Mouse (Mus musculus) liver, embryonic 14.5 days (tissue): ENCODE results near the gene Eef1a2. TPM values are rescaled to one million over a fixed set of nuclear protein-coding genes. Genes with fewer than 3 reads are reported as not detected.

Experiments
- ATAC-seq: fragments of 200-750 bp; cut with Nextera tagmentation; 2 replicates; pipeline ENCODE4 v1.8.0; 2017; ENCODE audit warnings: moderate number of reproducible peaks, mild to moderate bottlenecking, moderate library complexity; ENCODE audit not compliant: insufficient read depth
- DNase-seq, 3 experiments: peaks; one replicate each; pipeline ENCODE4 v3.0.0-alpha.2; 2012 to 2013; ENCODE audit warnings: low read depth in 3 of 3, low spot score in 3 of 3
- H3K27ac ChIP-seq: fragments of 300-500 bp; sonication (generic); 2 replicates; pipeline ENCODE4 v1.5.1; 2014; ENCODE audit warnings: moderate library complexity, mild to moderate bottlenecking, control low read depth, inconsistent platforms
- H3K27me3 ChIP-seq: fragments of 300-500 bp; sonication (generic); 2 replicates; pipeline ENCODE4 v1.6.1; 2014; ENCODE audit warnings: mild to moderate bottlenecking, low read length, moderate library complexity; ENCODE audit not compliant: control insufficient read depth, insufficient read depth
- H3K36me3 ChIP-seq: fragments of 300-500 bp; sonication (generic); replicated peaks from 2 replicates; pipeline ENCODE4 v1.6.1; 2014; ENCODE audit warnings: low read depth; ENCODE audit not compliant: control insufficient read depth, insufficient read depth
- H3K4me1 ChIP-seq, 2 experiments: fragments of 200-500 bp in 1 of 2; fragments of 300-500 bp in 1 of 2; sonication (generic) in 1 of 2; replicated peaks; 2 replicates each; pipeline ENCODE4 v1.6.1; 2012 to 2014; ENCODE audit warnings: antibody characterized with exemption in 1 of 2, inconsistent platforms in 1 of 2, low read length in 1 of 2; ENCODE audit not compliant: control insufficient read depth in 2 of 2, insufficient read depth in 2 of 2
- H3K4me2 ChIP-seq: fragments of 300-500 bp; sonication (generic); 2 replicates; pipeline ENCODE4 v1.6.1; 2014; ENCODE audit warnings: low read depth, mild to moderate bottlenecking, control low read depth, moderate library complexity
- H3K4me3 ChIP-seq, 2 experiments: fragments of 200-500 bp in 1 of 2; fragments of 300-500 bp in 1 of 2; sonication (generic) in 1 of 2; 2 replicates each; pipeline ENCODE4 v1.5.1; 2012 to 2014; ENCODE audit warnings: low read depth in 2 of 2, low read length in 2 of 2, mild to moderate bottlenecking in 2 of 2, control low read depth in 1 of 2, inconsistent platforms in 1 of 2, moderate library complexity in 1 of 2; ENCODE audit not compliant: insufficient read depth in 1 of 2
- H3K9ac ChIP-seq: fragments of 300-500 bp; sonication (generic); replicated peaks from 2 replicates; pipeline ENCODE4 v1.6.1; 2014; ENCODE audit warnings: mild to moderate bottlenecking, control low read depth, moderate library complexity
- H3K9me3 ChIP-seq: fragments of 300-500 bp; sonication (generic); 2 replicates; pipeline ENCODE4 v1.6.1; 2016; ENCODE audit warnings: low read length, mixed read lengths; ENCODE audit not compliant: control insufficient read depth
- CTCF ChIP-seq: IDR thresholded peaks from 2 replicates; pipeline ENCODE4 v1.5.1; 2016; ENCODE audit warnings: antibody characterized with exemption, low read depth, control low read depth
- EP300 ChIP-seq: IDR thresholded peaks from 2 replicates; pipeline ENCODE4 v1.6.1; 2016; ENCODE audit warnings: antibody characterized with exemption, low read depth
- WGBS: fragments of 180-500 bp; shearing (Covaris S2); extraction: QIAGEN DNeasy Blood & Tissue Kit; methylation state at CpG from one replicate; pipeline ENCODE4 v1.1.7; 2014; ENCODE audit not compliant: insufficient replicate concordance; 5-methylcytosine and 5-hydroxymethylcytosine counted together
- polyA plus RNA-seq, 2 experiments: library from polyadenylated mRNA; depleted of rRNA in 1 of 2; stranded (reverse) in 1 of 2; unstranded in 1 of 2; fragments of >200 nt; fragmentation: Nextera tagmentation in 1 of 2; extraction: Ambion mirVana in 1 of 2; gene quantifications; 2 replicates each; pipeline versions ENCODE4 v1.2.1 to v1.2.3; 2012 to 2014

Gene Eef1a2
- polyA plus RNA-seq, 2 experiments: not detected

GRCm38 (mm10) chr2:181101626-181102025 lies 55.2 kb downstream of the Eef1a2 start:
- Histone ChIP-seq H3K4me1 (no peaks in the 10 kb centered on the region), H3K27ac (no peak overlapping the region), H3K9ac (no peak overlapping the region), H3K9me3 (no peaks in the 10 kb centered on the region), H3K4me2 (no peak overlapping the region), H3K27me3 (no peaks in the 10 kb centered on the region), H3K4me3 (no peak overlapping the region), H3K36me3 (no peaks in the 10 kb centered on the region)
- WGBS: 52% methylated on average over 1 of the region's 1 CpGs
- TF ChIP-seq CTCF (no peak), EP300 (no peak)
- DNase-seq (no peak), ATAC-seq (no peak)

- no peak overlapping the region for H3K4me2 ChIP-seq
- no peak overlapping the region for H3K9ac ChIP-seq
- H3K4me3 ChIP-seq: no peak overlapping the region
- H3K4me1 ChIP-seq: no peaks in the 10 kb centered on the region
- H3K36me3 ChIP-seq: no peaks in the 10 kb centered on the region
- WGBS: 59% methylated on average over 2 of the region's 2 CpGs
- no peak overlapping the region for H3K27ac ChIP-seq
- DNase-seq (no peak), ATAC-seq (no peak)
- TF ChIP-seq EP300 (no peak), CTCF (no peak)
- no peaks in the 10 kb centered on the region for H3K27me3 ChIP-seq
- no peaks in the 10 kb centered on the region for H3K9me3 ChIP-seq
These were observed 56.7 kb downstream of the Eef1a2 start for GRCm38 (mm10) chr2:181100087-181100486.

Other genes starting within 250 kb of the Eef1a2 start
- 13.3 and 18.5 TPM in 2 replicates for gene Ythdf1, start 236.1 kb downstream of the Eef1a2 start, polyA plus RNA-seq (2012; rRNA removed)
- gene Ythdf1, start 236.1 kb downstream of the Eef1a2 start, polyA plus RNA-seq (2014; fragmentation: Nextera tagmentation; extraction: Ambion mirVana): 22.7 and 23.2 TPM in 2 replicates
- gene Birc7, start 228.0 kb downstream of the Eef1a2 start, polyA plus RNA-seq (2012; rRNA removed): not detected in 2 replicates
- gene Birc7, start 228.0 kb downstream of the Eef1a2 start, polyA plus RNA-seq (2014; fragmentation: Nextera tagmentation; extraction: Ambion mirVana): not detected in 2 replicates
- 1.0 and 1.1 TPM in 2 replicates for gene Nkain4, start 202.3 kb downstream of the Eef1a2 start, polyA plus RNA-seq (2012; rRNA removed)
- 1.3 and 1.5 TPM in 2 replicates for gene Nkain4, start 202.3 kb downstream of the Eef1a2 start, polyA plus RNA-seq (2014; fragmentation: Nextera tagmentation; extraction: Ambion mirVana)
- gene Arfgap1, start 189.8 kb downstream of the Eef1a2 start, polyA plus RNA-seq (2012; rRNA removed): 14.4 and 20.6 TPM in 2 replicates
- 16.6 and 18.8 TPM in 2 replicates for gene Arfgap1, start 189.8 kb downstream of the Eef1a2 start, polyA plus RNA-seq (2014; fragmentation: Nextera tagmentation; extraction: Ambion mirVana)
- gene Col20a1, start 170.5 kb downstream of the Eef1a2 start, polyA plus RNA-seq (2012; rRNA removed): 0.11 and 0.20 TPM in 2 replicates
- gene Col20a1, start 170.5 kb downstream of the Eef1a2 start, polyA plus RNA-seq (2014; fragmentation: Nextera tagmentation; extraction: Ambion mirVana): 0.04 TPM in 1 of 2 replicates, not detected in the other
- gene Chrna4, start 113.5 kb downstream of the Eef1a2 start, polyA plus RNA-seq (2012; rRNA removed): 0.71 and 0.98 TPM in 2 replicates
- gene Chrna4, start 113.5 kb downstream of the Eef1a2 start, polyA plus RNA-seq (2014; fragmentation: Nextera tagmentation; extraction: Ambion mirVana): 0.50 and 1.1 TPM in 2 replicates
- gene Kcnq2, start 21.7 kb downstream of the Eef1a2 start, polyA plus RNA-seq (2012; rRNA removed): 0.06 and 0.16 TPM in 2 replicates
- 0.06 and 0.08 TPM in 2 replicates for gene Kcnq2, start 21.7 kb downstream of the Eef1a2 start, polyA plus RNA-seq (2014; fragmentation: Nextera tagmentation; extraction: Ambion mirVana)
- gene Ppdpf, start 30.2 kb upstream of the Eef1a2 start, polyA plus RNA-seq (2012; rRNA removed): 44.6 and 63.1 TPM in 2 replicates
- 115 TPM in 2 replicates for gene Ppdpf, start 30.2 kb upstream of the Eef1a2 start, polyA plus RNA-seq (2014; fragmentation: Nextera tagmentation; extraction: Ambion mirVana)
- gene Ptk6, start 45.8 kb upstream of the Eef1a2 start, polyA plus RNA-seq (2012; rRNA removed): 0.05 and 0.06 TPM in 2 replicates
- gene Ptk6, start 45.8 kb upstream of the Eef1a2 start, polyA plus RNA-seq (2014; fragmentation: Nextera tagmentation; extraction: Ambion mirVana): 0.05 TPM in 1 of 2 replicates, not detected in the other
- gene Srms, start 56.2 kb upstream of the Eef1a2 start, polyA plus RNA-seq (2012; rRNA removed): 0.15 and 0.19 TPM in 2 replicates
- gene Srms, start 56.2 kb upstream of the Eef1a2 start, polyA plus RNA-seq (2014; fragmentation: Nextera tagmentation; extraction: Ambion mirVana): 0.22 and 0.39 TPM in 2 replicates
- 0.22 and 0.25 TPM in 2 replicates for gene Fndc11, start 63.0 kb upstream of the Eef1a2 start, polyA plus RNA-seq (2012; rRNA removed)
- 0.14 and 0.24 TPM in 2 replicates for gene Fndc11, start 63.0 kb upstream of the Eef1a2 start, polyA plus RNA-seq (2014; fragmentation: Nextera tagmentation; extraction: Ambion mirVana)
- gene Helz2, start 85.0 kb upstream of the Eef1a2 start, polyA plus RNA-seq (2012; rRNA removed): 4.2 and 4.6 TPM in 2 replicates
- gene Helz2, start 85.0 kb upstream of the Eef1a2 start, polyA plus RNA-seq (2014; fragmentation: Nextera tagmentation; extraction: Ambion mirVana): 1.6 and 2.0 TPM in 2 replicates
- 11.0 and 12.2 TPM in 2 replicates for gene Gmeb2, start 131.0 kb upstream of the Eef1a2 start, polyA plus RNA-seq (2012; rRNA removed)
- 7.6 and 10.3 TPM in 2 replicates for gene Gmeb2, start 131.0 kb upstream of the Eef1a2 start, polyA plus RNA-seq (2014; fragmentation: Nextera tagmentation; extraction: Ambion mirVana)
- gene Stmn3, start 157.5 kb upstream of the Eef1a2 start, polyA plus RNA-seq (2012; rRNA removed): 0.06 and 1.0 TPM in 2 replicates
- gene Stmn3, start 157.5 kb upstream of the Eef1a2 start, polyA plus RNA-seq (2014; fragmentation: Nextera tagmentation; extraction: Ambion mirVana): 0.09 TPM in 1 of 2 replicates, not detected in the other
- gene Rtel1, start 162.7 kb upstream of the Eef1a2 start, polyA plus RNA-seq (2012; rRNA removed): 39.1 and 40.3 TPM in 2 replicates
- 26.2 and 29.3 TPM in 2 replicates for gene Rtel1, start 162.7 kb upstream of the Eef1a2 start, polyA plus RNA-seq (2014; fragmentation: Nextera tagmentation; extraction: Ambion mirVana)
- 7.7 and 8.8 TPM in 2 replicates for gene Zgpat, start 207.9 kb upstream of the Eef1a2 start, polyA plus RNA-seq (2012; rRNA removed)
- gene Zgpat, start 207.9 kb upstream of the Eef1a2 start, polyA plus RNA-seq (2014; fragmentation: Nextera tagmentation; extraction: Ambion mirVana): 8.4 and 10.5 TPM in 2 replicates
- 13.3 and 21.1 TPM in 2 replicates for gene Arfrp1, start 208.4 kb upstream of the Eef1a2 start, polyA plus RNA-seq (2012; rRNA removed)
- gene Arfrp1, start 208.4 kb upstream of the Eef1a2 start, polyA plus RNA-seq (2014; fragmentation: Nextera tagmentation; extraction: Ambion mirVana): 14.8 and 16.9 TPM in 2 replicates
- 10.9 and 12.3 TPM in 2 replicates for gene Lime1, start 223.1 kb upstream of the Eef1a2 start, polyA plus RNA-seq (2012; rRNA removed)
- gene Lime1, start 223.1 kb upstream of the Eef1a2 start, polyA plus RNA-seq (2014; fragmentation: Nextera tagmentation; extraction: Ambion mirVana): 4.0 and 4.7 TPM in 2 replicates